Mouse (Mus musculus) heart, postnatal 36 days (tissue): ENCODE measurements around the gene Olfr971. TPM values are rescaled to one million over a fixed set of nuclear protein-coding genes. Genes with fewer than 3 reads are reported as not detected.
"Not testable (repeated sequence)": the region's sequence is repeated elsewhere in the genome, so short reads cannot be mapped to it uniquely, and the experiment has no call there.

Source experiments
- DNase-seq, 2 experiments: peaks; one replicate each; pipeline ENCODE4 v3.0.0; 2021 to 2022
- intact Hi-C: fragments of 180-260 bp; cut with DNase I; formaldehyde crosslinking; loops from one replicate; pipeline ENCODE4 v1.15.1; 2025
- total RNA-seq, 2 experiments: library from RNA; stranded (reverse); gene quantifications; 2 replicates each; pipeline ENCODE4 v1.2.3; 2021

The Olfr971 gene
- not detected for total RNA-seq

GRCm38 (mm10) chr9:39836576-39836975 lies at the start of gene Olfr971:
TSS of gene Olfr971 (plus strand) at chr9:39836876.
- DNase-seq, intact Hi-C loops: not testable (repeated sequence)

DNA sequence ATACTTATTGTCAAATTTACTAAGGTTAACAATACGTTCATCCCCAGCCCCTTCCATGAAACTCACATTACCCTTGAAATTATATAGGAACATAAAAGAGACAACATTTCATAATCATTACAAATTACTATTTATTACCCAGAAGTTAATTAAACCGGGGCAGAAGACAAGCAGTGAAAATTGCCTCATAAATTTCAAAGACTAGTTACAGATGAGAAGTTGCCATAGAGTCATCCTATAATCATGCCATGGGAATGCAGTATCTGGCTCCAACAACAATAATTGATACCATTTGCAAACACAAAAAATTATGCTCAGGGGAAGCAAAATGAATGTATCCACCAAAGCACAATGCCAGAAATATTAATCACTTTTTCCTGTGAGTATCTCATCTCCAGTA lies 46.1 kb upstream of the Olfr971 start, which contains the start of gene Olfr969:
TSS of gene Olfr969 (plus strand) at position 388 of the 400 bp plus-strand sequence.
- intact Hi-C loops = no loop called here
- DNase-seq = no peak

DNA sequence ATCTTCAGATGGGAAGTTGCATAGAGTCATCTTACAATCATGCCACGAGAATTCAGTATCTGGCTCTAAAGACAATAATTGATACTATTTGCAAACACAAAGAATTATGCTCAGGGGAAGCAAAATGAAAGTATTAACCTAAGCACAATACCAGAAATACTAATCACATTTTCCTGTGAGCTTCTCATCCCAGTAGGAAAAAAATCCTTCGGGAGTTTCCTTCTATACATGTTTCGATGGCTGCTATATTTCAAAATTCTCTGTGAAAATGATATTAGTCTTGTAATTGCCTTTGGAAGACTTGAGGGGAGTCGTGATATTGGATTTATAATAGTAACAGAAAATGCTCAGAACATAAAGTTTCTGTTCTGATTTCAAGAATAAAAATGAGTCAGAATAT lies 28.1 kb upstream of the Olfr971 start, which contains the start of gene Olfr970:
TSS of gene Olfr970 (plus strand) at position 301 of the 400 bp plus-strand sequence.
- intact Hi-C loops = no loop called here
- DNase-seq = no peak

DNA sequence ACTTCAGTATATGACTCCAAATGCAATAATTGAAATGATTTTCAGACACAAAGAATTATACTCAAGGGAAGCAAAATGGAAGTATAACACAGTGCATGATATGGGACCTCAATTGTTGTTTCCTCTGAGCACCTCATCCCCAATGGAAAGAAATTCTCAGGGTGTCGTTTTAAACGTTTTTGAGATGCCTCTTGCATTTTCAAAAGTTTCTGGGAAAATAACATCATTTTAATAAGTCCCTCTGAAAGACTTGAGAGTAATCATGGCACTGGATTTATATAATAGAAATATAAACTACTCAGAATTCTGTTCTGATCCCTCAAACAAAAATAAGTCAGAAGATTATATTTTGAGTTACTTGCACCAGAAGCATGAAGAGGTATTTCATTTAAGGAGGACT lies 29.4 kb downstream of the Olfr971 start, which contains the start of gene Olfr972:
TSS of gene Olfr972 (plus strand) at position 301 of the 400 bp plus-strand sequence.
- intact Hi-C loops = no loop called here
- DNase-seq = no peak

GRCm38 (mm10) chr9:39871986-39872385 lies 35.3 kb downstream of the Olfr971 start:
- DNase-seq, intact Hi-C loops: not testable (repeated sequence)

GRCm38 (mm10) chr9:39877541-39878396 lies 41.1 kb downstream of the Olfr971 start:
- DNase-seq, intact Hi-C loops: not testable (repeated sequence)

Other genes with a start within 250 kb of the Olfr971 start
- under 1 TPM; 0.14 to 0.64 TPM for gene AW551984, start 232.5 kb upstream of the Olfr971 start, total RNA-seq
- not detected for gene Olfr148, start 226.2 kb upstream of the Olfr971 start, total RNA-seq
- gene Olfr960, start 215.5 kb upstream of the Olfr971 start, total RNA-seq = not detected
- gene Olfr961, start 191.8 kb upstream of the Olfr971 start, total RNA-seq = not detected
- not detected for gene Olfr963, start 169.7 kb upstream of the Olfr971 start, total RNA-seq
- not detected for gene Olfr149, start 129.8 kb upstream of the Olfr971 start, total RNA-seq
- gene Olfr965, start 125.5 kb upstream of the Olfr971 start, total RNA-seq = not detected
- gene Olfr150, start 105.9 kb upstream of the Olfr971 start, total RNA-seq = not detected
- gene Olfr967, start 90.6 kb upstream of the Olfr971 start, total RNA-seq = not detected
- gene Olfr968, start 53.6 kb upstream of the Olfr971 start, total RNA-seq = not detected
- not detected for gene Olfr969, start 45.9 kb upstream of the Olfr971 start, total RNA-seq
- not detected for gene Olfr970, start 28.0 kb upstream of the Olfr971 start, total RNA-seq
- not detected for gene Olfr972, start 29.5 kb downstream of the Olfr971 start, total RNA-seq
- gene Olfr229, start 70.5 kb downstream of the Olfr971 start, total RNA-seq = not detected
- not detected for gene Olfr974, start 100.6 kb downstream of the Olfr971 start, total RNA-seq
- not detected for gene Olfr975, start 115.2 kb downstream of the Olfr971 start, total RNA-seq
- gene Olfr976, start 124.3 kb downstream of the Olfr971 start, total RNA-seq = not detected
- not detected for gene Olfr978, start 155.2 kb downstream of the Olfr971 start, total RNA-seq
- gene Olfr979, start 166.6 kb downstream of the Olfr971 start, total RNA-seq = not detected
- not detected for gene Olfr980, start 172.7 kb downstream of the Olfr971 start, total RNA-seq
- not detected for gene Olfr981, start 184.6 kb downstream of the Olfr971 start, total RNA-seq
- gene Olfr982, start 237.0 kb downstream of the Olfr971 start, total RNA-seq = not detected